Mouse (Mus musculus) mesoderm, embryonic 11.5 days (tissue): ENCODE results near the gene Tgfbr3l.
A peak's percentile ranks its signal among the peaks of the same experiment; 100 is the strongest.

Experiments
- DNase-seq: peaks from one replicate; pipeline ENCODE4 v3.0.0-alpha.2; 2012; ENCODE audit warnings: low read depth, low spot score

The Tgfbr3l gene

DNA sequence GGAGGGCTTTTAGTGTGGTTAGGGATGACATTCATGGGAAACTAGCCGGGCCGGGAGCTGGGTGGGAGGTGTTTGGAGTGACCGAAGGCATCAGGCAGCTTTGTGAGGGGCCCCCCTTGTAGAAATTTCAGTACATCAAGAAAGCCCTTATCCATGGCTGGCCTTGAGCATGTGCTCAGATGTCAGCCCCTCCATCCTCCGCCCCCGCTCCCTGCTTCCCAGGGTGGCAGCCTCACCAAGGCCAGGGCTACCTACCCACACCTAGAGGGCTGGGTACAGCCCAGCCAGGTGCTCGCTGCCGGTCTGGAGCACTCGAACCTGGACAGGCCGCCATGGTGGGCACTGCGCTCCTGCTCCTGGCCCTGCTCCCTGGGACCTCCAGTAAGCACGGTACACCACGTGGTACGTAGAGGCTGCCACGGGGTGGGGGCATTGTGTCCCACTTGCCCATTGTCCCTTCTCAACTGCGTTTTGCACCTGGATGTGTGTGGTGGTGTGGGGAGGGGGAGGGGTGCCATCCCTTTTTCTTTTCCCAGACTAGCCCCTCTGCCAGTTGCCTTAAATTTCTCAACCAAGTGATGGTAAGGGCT lies at the start of gene Tgfbr3l:
Tgfbr3l (plus strand) TSS at position 264 of the 590 bp plus-strand sequence.
- DNase-seq: no peak

GRCm38 (mm10) chr8:4201321-4201720 lies 46.7 kb upstream of the Tgfbr3l start:
- no peak for DNase-seq

DNA sequence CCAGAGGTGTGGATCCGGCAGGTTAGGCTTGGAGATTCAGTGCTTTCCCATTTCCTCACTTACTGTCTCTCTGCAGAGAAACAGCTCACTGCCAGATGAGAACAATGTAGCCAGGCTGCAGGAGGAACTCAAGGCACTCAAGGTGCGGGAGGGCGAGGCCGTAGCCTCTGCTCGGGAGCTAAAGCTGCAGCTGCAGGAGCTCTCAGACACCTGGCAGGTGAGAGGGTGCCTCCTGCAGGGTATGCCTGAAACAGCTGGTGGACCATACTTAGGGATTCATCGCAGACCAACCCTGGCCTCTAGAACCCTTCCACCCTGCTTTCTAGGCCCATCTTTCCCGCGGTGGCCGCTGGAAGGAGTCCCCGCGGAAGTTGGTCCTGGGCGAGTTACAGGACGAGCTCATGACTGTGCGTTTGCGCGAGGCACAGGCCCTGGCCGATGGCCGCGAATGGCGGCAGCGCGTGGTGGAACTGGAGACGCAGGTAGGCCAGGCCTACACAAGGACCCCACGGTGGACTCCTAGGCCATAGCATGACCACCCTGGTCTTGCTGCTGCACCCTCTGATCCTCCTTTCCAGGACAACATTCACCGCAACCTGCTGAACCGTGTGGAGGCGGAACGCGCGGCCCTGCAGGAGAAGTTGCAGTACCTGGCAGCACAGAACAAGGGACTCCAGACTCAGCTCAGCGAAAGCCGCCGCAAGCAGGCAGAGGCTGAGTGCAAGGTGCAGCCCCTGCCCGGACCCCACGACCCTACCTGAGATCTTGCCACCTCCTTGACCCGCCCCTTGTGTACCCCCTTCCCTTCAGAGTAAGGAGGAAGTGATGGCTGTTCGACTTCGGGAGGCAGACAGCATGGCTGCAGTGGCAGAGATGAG lies 42.5 kb upstream of the Tgfbr3l start:
- DNase-seq: no peak

DNA sequence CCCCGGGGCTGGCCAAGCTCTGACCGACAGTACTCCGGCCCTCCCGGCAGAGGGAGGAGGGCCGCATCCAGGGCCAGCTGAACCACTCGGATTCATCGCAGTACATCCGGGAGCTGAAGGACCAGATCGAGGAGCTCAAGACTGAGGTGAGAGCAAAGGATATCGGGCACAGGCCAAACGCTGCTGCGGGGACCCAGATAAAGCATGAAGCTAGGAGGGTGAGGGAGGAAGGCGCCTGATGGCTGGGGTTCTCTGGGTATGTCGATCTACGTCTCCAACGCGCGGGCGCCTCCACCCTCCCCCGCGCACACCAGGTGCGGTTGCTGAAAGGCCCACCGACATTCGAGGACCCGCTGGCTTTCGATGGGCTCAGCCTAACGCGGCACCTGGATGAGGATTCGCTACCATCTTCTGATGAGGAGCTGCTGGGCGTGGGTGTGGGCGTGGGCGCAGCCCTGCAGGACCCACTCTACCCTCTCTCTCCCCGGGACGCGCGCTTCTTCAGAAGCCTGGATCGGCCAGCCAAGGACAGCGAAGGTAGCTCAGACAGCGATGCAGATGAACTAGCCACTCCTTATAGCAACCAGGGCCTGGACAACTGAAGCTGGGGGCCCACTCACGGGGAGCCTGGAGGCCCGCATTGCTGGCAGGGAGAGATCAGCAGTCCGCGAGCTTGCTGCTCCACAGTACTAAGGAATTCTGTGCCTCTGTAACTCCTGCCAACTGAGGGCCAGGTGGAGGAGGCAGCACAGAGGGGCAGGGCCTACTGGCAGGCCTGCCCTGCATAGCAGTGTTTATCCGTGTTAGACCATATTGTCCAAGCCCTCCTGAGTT lies 41.6 kb upstream of the Tgfbr3l start:
- no peak for DNase-seq

GRCm38 (mm10) chr8:4207016-4207350 lies 41.0 kb upstream of the Tgfbr3l start:
- no peak for DNase-seq

DNA sequence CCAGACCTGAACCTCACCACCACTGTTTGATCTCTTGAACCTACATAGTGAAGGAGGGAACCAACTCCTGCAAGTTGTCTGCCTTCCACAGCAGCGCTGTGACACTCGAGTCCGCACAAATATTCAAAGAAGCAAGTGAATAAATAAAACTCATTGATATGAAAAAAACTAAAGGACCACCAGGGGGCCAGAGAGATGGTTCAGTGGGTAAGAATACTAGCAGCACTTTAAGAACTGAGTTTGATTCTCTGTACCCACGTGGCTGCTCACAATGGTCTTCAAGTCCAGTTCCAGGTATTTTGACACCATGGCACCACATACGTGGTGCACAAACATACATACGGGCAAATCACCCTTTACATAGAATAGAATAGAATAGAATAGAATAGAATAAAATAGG lies 36.9 kb upstream of the Tgfbr3l start:
- no peak for DNase-seq

DNA sequence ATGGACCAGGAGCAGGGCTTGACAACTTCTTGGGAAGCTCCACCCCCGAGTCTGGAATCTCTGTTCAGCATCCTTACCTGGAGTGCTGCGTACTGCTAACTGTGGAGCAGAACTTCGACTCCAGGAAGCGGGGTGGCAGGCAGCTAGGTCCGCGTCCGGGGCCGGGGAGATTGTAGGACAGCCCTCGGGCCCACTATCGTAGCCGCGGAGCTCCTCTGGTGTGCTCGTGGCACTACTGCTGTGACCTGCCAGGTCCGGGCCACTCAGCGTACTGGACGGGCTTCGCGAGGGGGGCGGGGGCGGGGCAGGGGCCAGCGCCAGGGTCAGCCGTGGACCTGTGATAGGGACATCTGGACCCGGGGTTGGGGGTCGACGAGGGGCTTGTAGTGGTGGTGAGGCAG lies 35.2 kb upstream of the Tgfbr3l start:
- DNase-seq: no peak

DNA sequence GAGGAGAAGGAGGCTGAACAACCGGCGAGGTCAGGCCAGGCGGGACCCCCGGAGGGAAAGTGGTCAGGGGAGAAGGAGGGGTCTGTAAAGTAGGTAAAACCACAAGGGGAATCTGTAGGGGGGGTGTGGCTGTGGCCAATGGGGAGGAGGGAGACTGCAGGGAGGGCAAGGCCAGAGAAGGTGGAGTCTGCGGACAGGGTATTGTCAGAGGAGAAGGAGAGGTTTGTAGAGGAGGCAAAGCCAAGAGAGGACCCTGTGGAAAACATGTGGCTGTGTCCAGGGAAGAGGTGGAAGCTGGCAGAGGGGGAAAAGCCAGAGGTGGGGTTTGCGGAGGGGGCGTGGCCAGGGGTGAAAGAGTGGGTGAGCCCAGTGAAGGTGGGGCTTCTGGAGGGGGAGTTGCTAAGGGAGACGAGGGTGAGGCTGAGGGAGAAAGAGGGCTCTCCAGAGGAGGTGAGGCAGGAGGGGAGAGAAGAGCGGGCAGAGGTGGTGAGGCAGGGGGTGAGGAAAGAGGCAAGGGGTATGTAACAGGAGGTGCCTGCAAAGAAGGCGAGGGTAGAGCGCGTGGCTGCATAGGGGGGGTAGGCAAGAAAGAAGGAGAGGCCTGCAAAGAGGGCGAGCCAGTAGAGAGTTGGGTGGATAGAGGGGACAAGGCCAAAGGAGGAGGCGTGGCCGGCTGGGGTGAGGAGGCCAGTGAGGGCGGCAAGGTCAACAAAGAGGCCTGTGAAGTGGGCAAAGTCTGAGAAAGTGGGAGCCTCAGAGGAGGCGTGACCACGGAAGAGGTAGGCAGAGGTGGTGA lies 34.6 kb upstream of the Tgfbr3l start:
- DNase-seq: peak; percentile 23

GRCm38 (mm10) chr8:4214006-4214980 lies 33.7 kb upstream of the Tgfbr3l start:
- DNase-seq: peak; percentile 32

DNA sequence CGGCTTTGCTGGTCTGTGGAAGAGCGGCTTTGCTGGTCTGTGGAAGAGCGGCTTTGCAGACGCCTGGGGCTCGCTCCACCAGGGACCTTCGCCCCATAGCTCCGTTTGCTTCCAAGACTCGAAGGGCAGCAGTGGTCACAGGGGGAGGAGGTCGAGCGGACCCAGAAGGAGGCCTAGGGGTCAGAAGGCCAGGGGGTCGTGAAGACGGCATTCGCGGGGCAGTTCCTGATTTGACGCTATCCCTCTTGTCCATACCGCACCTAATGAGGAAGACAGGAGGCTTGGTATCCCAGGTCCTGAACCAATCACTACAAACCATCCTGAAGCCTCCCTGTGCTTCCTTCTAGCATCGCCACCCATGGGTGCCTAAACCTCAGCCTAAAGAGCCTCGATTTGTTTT lies 31.7 kb upstream of the Tgfbr3l start:
- no peak for DNase-seq

DNA sequence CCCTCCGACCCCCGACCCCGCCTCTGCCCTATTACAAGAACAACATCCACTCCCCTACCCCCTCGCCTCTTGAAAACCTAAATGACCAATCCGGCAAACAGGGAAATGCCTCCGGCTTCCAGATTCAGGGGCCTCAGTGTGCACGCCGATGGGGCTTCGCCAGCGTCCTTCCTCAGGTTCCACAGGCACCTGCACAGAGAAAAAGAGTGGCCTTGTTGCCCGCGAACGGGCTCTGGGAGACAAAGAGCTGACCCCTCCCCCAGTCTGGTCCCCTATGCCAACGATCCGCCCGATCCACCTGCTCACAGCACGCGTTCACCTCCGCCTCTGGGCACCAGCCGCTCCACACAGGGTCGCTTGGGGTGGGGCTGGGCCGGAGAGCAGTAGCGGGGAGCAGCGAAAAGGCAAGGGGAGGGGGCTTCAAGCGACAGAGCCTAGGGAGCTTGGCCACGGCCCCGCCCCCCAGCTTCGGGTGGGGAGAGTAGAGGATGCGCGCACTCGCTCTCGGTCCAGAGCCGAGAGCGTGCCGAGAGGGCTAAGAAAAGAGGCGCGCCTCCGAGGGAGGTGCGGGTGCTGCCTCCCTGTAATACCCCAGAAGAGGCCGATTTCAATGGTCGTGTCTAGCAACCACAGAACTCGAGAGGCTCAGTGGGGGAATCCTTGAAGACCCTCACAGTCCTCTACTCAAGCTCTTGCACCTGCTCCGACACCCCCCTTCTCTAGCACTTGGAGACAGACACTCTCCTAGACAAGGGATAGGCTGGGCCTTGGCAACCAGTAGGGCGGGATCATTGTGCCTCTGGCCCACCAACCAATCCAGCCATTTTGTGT lies 31.0 kb upstream of the Tgfbr3l start, which contains the start of gene Prr36:
Prr36 (minus strand) TSS at position 669 of the 831 bp plus-strand sequence.
- peak; percentile 74 for DNase-seq

DNA sequence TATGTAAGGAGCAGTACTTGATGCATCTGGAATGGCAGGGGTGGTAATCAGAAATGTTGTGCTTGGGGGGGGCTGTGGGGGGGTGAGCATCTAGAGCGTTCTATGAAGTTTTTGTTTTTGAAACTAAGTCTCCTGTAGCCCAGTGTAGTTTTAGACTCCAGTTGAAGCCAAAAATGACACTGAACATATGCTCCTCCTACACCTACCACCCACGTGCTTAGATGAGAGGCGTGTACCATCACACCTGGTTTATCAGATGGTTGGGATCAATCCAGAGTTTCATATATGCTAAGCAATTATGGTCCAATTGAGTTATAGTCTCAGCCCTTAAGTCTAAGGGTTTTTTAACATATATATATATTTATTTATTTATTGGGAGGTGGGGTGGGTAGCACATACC lies 28.4 kb upstream of the Tgfbr3l start:
- no peak for DNase-seq

DNA sequence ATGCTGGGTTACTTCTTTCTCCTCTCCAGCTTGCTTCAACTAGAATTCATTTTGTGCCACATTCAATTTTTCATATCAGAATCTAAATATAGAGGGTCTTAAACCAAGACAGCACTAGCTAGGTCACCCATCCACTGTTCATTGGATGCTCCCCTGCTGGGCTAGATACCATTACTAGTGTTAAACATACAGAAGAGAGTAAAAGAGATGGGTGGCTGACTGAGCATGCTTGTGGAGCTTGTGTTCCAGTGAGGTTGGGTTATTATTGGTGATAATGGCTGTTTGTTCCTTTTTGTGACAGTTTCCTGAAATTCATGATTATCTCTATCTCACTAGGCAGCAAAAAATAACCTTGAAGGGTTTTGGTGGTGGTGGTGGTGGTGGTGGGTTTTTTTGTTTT lies 26.0 kb upstream of the Tgfbr3l start:
- DNase-seq: no peak

GRCm38 (mm10) chr8:4226323-4226722 lies 21.7 kb upstream of the Tgfbr3l start:
- no peak for DNase-seq

- no peak for DNase-seq
Measured at GRCm38 (mm10) chr8:4226739-4227347, 21.2 kb upstream of the Tgfbr3l start, which contains the start of gene Lrrc8e. Gene Lrrc8e (plus strand): TSS chr8:4226827.

DNA sequence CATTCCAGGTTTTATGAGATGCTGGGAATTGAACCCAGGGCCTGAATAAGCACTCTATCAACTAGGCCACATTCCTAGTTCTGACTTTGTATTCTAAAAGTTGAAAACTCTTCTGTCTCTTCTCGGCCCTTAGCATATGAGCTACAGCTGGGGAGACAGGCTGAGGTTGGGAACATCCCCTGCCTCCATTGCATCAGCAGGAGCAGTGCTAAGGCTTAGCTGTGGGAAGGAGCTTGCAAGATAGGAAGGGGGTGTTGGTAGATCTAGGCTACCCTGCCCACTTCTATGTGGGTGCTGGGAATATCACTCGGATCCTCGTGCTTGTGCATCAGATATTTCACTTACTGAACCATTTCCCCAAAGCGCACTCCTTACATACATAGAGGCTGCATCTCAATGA lies 20.1 kb upstream of the Tgfbr3l start:
- DNase-seq: no peak

DNA sequence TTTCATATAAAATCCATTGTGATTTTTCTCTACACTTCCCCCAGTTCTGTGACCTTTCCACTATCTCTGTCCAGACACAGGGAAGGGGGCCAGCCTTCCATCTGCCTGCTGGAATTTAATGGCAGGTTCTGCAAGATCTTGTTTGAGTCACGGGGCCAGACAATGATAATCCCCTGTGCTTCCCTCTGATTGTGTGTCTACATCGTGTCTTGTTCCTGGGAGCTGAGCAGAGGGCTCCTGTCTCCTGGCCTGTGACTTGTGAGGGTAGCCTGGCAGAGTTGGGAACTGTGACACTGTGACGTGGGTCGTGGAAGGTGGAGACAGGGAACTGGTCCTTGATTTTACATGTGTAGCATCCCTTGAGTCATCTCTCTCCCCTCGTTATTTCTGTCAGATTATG lies 18.2 kb upstream of the Tgfbr3l start:
- DNase-seq: no peak

DNA sequence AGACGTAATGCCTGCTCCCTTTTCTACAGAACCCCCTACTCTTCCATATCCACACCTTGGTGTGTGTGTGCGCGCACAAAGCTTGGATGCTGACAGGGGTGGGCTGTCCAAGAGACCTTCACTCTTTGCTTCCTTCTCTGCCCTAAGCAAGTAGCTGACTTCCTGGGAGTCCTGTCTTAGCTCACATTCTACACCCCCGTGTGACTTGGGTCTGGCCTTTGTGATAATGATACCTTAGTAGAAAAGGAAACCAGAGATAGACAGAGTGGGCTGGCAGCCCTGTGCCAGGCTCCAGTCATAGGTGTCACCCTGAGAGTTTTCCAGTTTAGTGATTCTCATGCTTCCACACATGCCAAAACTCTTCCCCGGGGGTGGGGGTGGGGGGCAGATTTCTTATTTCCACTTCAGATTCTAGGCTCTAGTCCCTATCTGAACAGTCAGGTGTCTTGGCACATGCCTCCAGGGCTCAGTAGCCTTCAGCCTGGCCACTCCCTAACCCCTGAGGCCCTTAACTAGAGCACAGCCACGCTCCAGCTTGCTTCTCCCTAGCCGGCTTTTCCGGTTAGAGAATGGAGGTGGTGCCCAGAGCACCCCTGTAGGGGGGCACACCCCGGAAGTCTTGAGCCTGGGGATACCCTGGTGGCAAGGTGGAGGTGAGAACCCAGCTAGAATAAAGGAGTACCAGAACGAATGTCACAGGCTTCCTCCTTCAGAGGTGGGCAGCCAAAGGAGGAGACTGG lies 17.2 kb upstream of the Tgfbr3l start:
- no peak for DNase-seq
